Comparison of ENCODE assay signal across 24 mouse cellular contexts in genomic region chr6:22282405-22282804, GRCm38 (mm10). TPM values are rescaled to one million over a fixed set of nuclear protein-coding genes. Genes with fewer than 3 reads are reported as not detected.
"Had no signal": no experiment of that assay in that cellular context is flagged by ENCODE, and none has a peak within 500 bp of the region (broad histone marks: within the 10 kb centered on the region; RNA-seq: fewer than 3 reads in every experiment).

No protein-coding gene starts in this region.

- H3K4me3 ChIP-seq: liver, embryonic 15.5 days; lung, embryonic 15.5 days; midbrain, embryonic 10.5 days; midbrain, embryonic 12.5 days; myocyte; neural tube, embryonic 13.5 days; neural tube, embryonic 15.5 days; stomach, embryonic 15.5 days had no signal

- H3K27ac ChIP-seq: liver, embryonic 15.5 days; lung, embryonic 15.5 days; macrophage; midbrain, embryonic 10.5 days; midbrain, embryonic 12.5 days; neural tube, embryonic 13.5 days; neural tube, embryonic 15.5 days; stomach, embryonic 15.5 days; stomach, postnatal 0 days had no signal

- ATAC-seq: liver, postnatal 0 days; lung, postnatal 0 days; midbrain, embryonic 16.5 days had no signal

- DNase-seq: liver, postnatal 0 days; lung, adult 2 months; lung, postnatal 14 days; lung, postnatal 36 days; midbrain, embryonic 14.5 days; retina, postnatal 1 day; right cerebral cortex, adult 18-20 months; right cerebral cortex, postnatal 14 days; thymus, adult 2 months; thymus, postnatal 4 days had no signal

RNA-seq across cellular contexts. Expression of gene Wnt16, which starts 5.6 kb away (rescaled TPM):
- total RNA-seq: megakaryocyte, adult 5-6 weeks; megakaryocyte-erythroid progenitor cell, adult 5-6 weeks had no signal
